Mouse (Mus musculus) kidney, postnatal 0 days (tissue): ENCODE data around the gene Mtx1. TPM values are rescaled to one million over a fixed set of nuclear protein-coding genes. Genes with fewer than 3 reads are reported as not detected.
A peak's percentile ranks its signal among the peaks of the same experiment; 100 is the strongest.

ENCODE experiments used
- ATAC-seq: fragments of 200-750 bp; cut with Nextera tagmentation; replicated peaks from 2 replicates; pipeline ENCODE4 v1.8.0; 2017; ENCODE audit warnings: low read depth, moderate number of reproducible peaks, moderate TSS enrichment, moderate library complexity; ENCODE audit not compliant: low FRiP score
- DNase-seq: peaks from one replicate; pipeline ENCODE4 v3.0.0-alpha.2; 2016; ENCODE audit warnings: low spot score
- H3K27ac ChIP-seq: fragments of 300-500 bp; sonication (generic); 2 replicates; pipeline ENCODE4 v1.5.1; 2014; ENCODE audit warnings: mild to moderate bottlenecking
- H3K27me3 ChIP-seq: fragments of 300-500 bp; sonication (generic); 2 replicates; pipeline ENCODE4 v1.6.1; 2014; ENCODE audit warnings: low read length, mixed read lengths; ENCODE audit not compliant: insufficient read depth
- H3K36me3 ChIP-seq: fragments of 300-500 bp; sonication (generic); 2 replicates; pipeline ENCODE4 v1.6.1; 2014; ENCODE audit warnings: low read length, mixed read lengths; ENCODE audit not compliant: insufficient read depth
- H3K4me1 ChIP-seq: fragments of 300-500 bp; sonication (generic); replicated peaks from 2 replicates; pipeline ENCODE4 v1.6.1; 2014; ENCODE audit warnings: antibody characterized with exemption, low read length, mixed read lengths; ENCODE audit not compliant: insufficient read depth
- H3K4me2 ChIP-seq: fragments of 300-500 bp; sonication (generic); 2 replicates; pipeline ENCODE4 v1.6.1; 2014; ENCODE audit warnings: mild to moderate bottlenecking, low read length, moderate library complexity, mixed read lengths
- H3K4me3 ChIP-seq: fragments of 300-500 bp; sonication (generic); replicated peaks from 2 replicates; pipeline ENCODE4 v1.5.1; 2014; ENCODE audit warnings: low read depth, low read length
- H3K9ac ChIP-seq: fragments of 300-500 bp; sonication (generic); 2 replicates; pipeline ENCODE4 v1.6.1; 2014; ENCODE audit warnings: low read depth, low read length
- H3K9me3 ChIP-seq: fragments of 300-500 bp; sonication (generic); replicated peaks from 2 replicates; pipeline ENCODE4 v1.6.1; 2016; ENCODE audit warnings: low read length, inconsistent platforms, mixed read lengths
- CTCF ChIP-seq: IDR thresholded peaks from 2 replicates; pipeline ENCODE4 v1.5.1; 2016; ENCODE audit warnings: antibody characterized with exemption, low read depth, mild to moderate bottlenecking, moderate library complexity
- WGBS: fragments of 180-500 bp; shearing (Covaris S2); extraction: QIAGEN DNeasy Blood & Tissue Kit; methylation state at CpG from one replicate; pipeline ENCODE4 v1.1.7; 2014; 5-methylcytosine and 5-hydroxymethylcytosine counted together
- polyA plus RNA-seq: library from polyadenylated mRNA; unstranded; fragments of >200 nt; fragmentation: Nextera tagmentation; extraction: Ambion mirVana; gene quantifications from 2 replicates; pipeline ENCODE4 v1.2.1, GENCODE M21; 2015

The Mtx1 gene
- polyA plus RNA-seq, 1 experiment from 2014 or later: 200 TPM

GRCm38 (mm10) chr3:89208075-89208657 is 18.7 kb downstream of the Mtx1 start:
- DNase-seq (no peak), ATAC-seq (no peak)
- H3K4me2 ChIP-seq: no peak overlapping the region
- H3K27ac ChIP-seq: no peak overlapping the region
- peaks cover 10% of the 10 kb centered on the region; the same call in 1 of the 2 replicates for H3K4me1 ChIP-seq
- H3K36me3 ChIP-seq: peaks cover 44% of the 10 kb centered on the region
- no peak overlapping the region for H3K4me3 ChIP-seq
- no peak overlapping the region for H3K9ac ChIP-seq
- no peak for TF ChIP-seq CTCF
- no peaks in the 10 kb centered on the region for H3K27me3 ChIP-seq
- 86% methylated on average over 13 of the region's 13 CpGs for WGBS
- H3K9me3 ChIP-seq: no peaks in the 10 kb centered on the region

- H3K9ac ChIP-seq: no peak overlapping the region
- H3K9me3 ChIP-seq: no peaks in the 10 kb centered on the region
- 79% methylated on average over 2 of the region's 2 CpGs for WGBS
- H3K4me3 ChIP-seq: no peak overlapping the region
- H3K27me3 ChIP-seq: no peaks in the 10 kb centered on the region
- DNase-seq (no peak), ATAC-seq (no peak)
- 0 out of 2 replicates have a peak, but pooled peaks cover 4% of the 10 kb centered on the region for H3K4me1 ChIP-seq
- H3K36me3 ChIP-seq: peaks cover 44% of the 10 kb centered on the region
- no peak for TF ChIP-seq CTCF
- H3K27ac ChIP-seq: no peak overlapping the region
- H3K4me2 ChIP-seq: no peak overlapping the region
Observed at GRCm38 (mm10) chr3:89206695-89207094, 20.2 kb downstream of the Mtx1 start.

DNA sequence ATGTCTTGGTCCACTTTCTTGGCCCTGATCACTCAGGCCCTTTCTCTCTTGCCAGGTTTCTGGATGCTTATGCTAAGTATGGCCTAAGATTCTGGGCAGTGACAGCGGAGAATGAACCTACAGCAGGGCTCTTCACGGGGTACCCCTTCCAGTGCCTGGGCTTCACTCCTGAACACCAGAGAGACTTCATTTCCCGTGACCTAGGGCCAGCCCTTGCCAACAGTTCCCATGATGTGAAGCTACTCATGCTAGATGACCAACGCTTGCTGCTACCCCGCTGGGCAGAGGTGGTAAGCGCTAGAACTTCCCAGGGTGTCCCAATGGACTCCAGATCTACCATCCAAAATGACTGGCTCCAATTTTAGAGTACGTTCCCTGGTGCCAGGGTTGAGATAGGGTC is 20.8 kb downstream of the Mtx1 start:
- H3K4me1 ChIP-seq: 0 out of 2 replicates have a peak, but pooled peaks cover 4% of the 10 kb centered on the region
- no peak overlapping the region for H3K4me3 ChIP-seq
- peaks cover 44% of the 10 kb centered on the region for H3K36me3 ChIP-seq
- WGBS: 89% methylated on average over 7 of the region's 7 CpGs
- ATAC-seq (no peak), DNase-seq (no peak)
- TF ChIP-seq CTCF: no peak
- H3K9me3 ChIP-seq: no peaks in the 10 kb centered on the region
- no peaks in the 10 kb centered on the region for H3K27me3 ChIP-seq
- no peak overlapping the region for H3K9ac ChIP-seq
- H3K4me2 ChIP-seq: no peak overlapping the region
- no peak overlapping the region for H3K27ac ChIP-seq

DNA sequence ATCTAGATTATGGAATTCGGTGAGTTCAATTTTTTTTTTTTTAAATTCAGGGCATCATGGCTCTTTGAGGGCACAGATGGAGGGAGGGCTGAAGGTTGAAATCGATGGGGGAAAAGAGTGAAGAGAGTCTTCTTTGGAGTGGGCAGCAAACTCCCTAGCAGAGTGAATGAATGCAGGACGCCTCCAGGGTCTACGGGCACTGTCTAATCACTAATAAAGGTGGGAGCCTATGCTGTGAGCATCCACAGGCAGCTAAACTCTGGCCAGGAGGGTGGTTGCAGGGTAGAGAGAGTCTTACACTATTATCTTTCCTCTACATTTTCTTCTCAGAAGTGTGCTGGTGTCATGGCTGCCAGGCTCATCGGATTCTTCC is 23.8 kb downstream of the Mtx1 start:
- Histone ChIP-seq H3K9me3 (no peaks in the 10 kb centered on the region), H3K4me1 (0 out of 2 replicates have a peak, but pooled peaks cover 4% of the 10 kb centered on the region), H3K9ac (peak overlapping the region; percentile 52), H3K4me2 (peak overlapping the region; percentile 70), H3K27ac (no peak overlapping the region), H3K36me3 (peaks cover 25% of the 10 kb centered on the region), H3K27me3 (no peaks in the 10 kb centered on the region), H3K4me3 (peak overlapping the region; percentile 45)
- no peak for TF ChIP-seq CTCF
- ATAC-seq (no peak; the same call in 1 of the 2 replicates), DNase-seq (no peak)
- WGBS: 42% methylated on average over 5 of the region's 5 CpGs

- 26% methylated on average over 13 of the region's 13 CpGs for WGBS
- Histone ChIP-seq H3K4me2 (peak within 1 kb of the TSS; percentile 70), H3K9ac (peak within 1 kb of the TSS; percentile 52), H3K36me3 (peaks cover 19% of the 10 kb centered on the region), H3K9me3 (no peaks in the 10 kb centered on the region), H3K4me3 (peak within 1 kb of the TSS; percentile 45), H3K27me3 (no peaks in the 10 kb centered on the region), H3K27ac (no peak within 1 kb of the TSS), H3K4me1 (0 out of 2 replicates have a peak, but pooled peaks cover 4% of the 10 kb centered on the region)
- TF ChIP-seq CTCF: no peak
- peak; percentile 87 for ATAC-seq
- peak; percentile 95 for DNase-seq
Observed at GRCm38 (mm10) chr3:89202253-89203141, 24.4 kb downstream of the Mtx1 start, which contains the start of gene Gba. Gene Gba (plus strand): TSS chr3:89202928.

GRCm38 (mm10) chr3:89199839-89200238 is 27.0 kb downstream of the Mtx1 start:
- H3K27me3 ChIP-seq: no peaks in the 10 kb centered on the region
- no peak overlapping the region for H3K9ac ChIP-seq
- ATAC-seq (no peak), DNase-seq (no peak)
- H3K4me3 ChIP-seq: no peak overlapping the region
- no peaks in the 10 kb centered on the region for H3K36me3 ChIP-seq
- no peak overlapping the region for H3K27ac ChIP-seq
- no peaks in the 10 kb centered on the region for H3K9me3 ChIP-seq
- H3K4me1 ChIP-seq: peaks cover 12% of the 10 kb centered on the region
- no peak for TF ChIP-seq CTCF
- WGBS: 74% methylated on average over 3 of the region's 3 CpGs
- H3K4me2 ChIP-seq: no peak overlapping the region
